Comparison of ENCODE assay signal across 8 mouse cellular contexts in genomic region chr4:35884946-35885460, GRCm38 (mm10).
DNase-seq lines count a peak whose midpoint lies in the region; ATAC-seq and TF ChIP-seq lines count a peak whose summit lies in the region.

No protein-coding gene starts in this region.

- H3K36me3 ChIP-seq in liver, adult 2 months (ENCODE audit: control insufficient read depth, insufficient read depth, low read length), result no peaks in the 10 kb centered on the region
- no peaks in the 10 kb centered on the region for H3K36me3 ChIP-seq in liver, embryonic 11.5 days (ENCODE audit: control insufficient read depth, insufficient read depth, low read length)
- no peaks in the 10 kb centered on the region for H3K36me3 ChIP-seq in limb, embryonic 10.5 days

- intact Hi-C loops in heart, postnatal 25 days (cut with DNase I), result no loop called here

- no peaks in the 10 kb centered on the region for H3K27me3 ChIP-seq in liver, adult 2 months (ENCODE audit: control insufficient read depth, insufficient read depth, low read length)
- no peaks in the 10 kb centered on the region for H3K27me3 ChIP-seq in liver, embryonic 11.5 days (replicated peaks; ENCODE audit: control insufficient read depth, insufficient read depth, low read length)
- H3K27me3 ChIP-seq in limb, embryonic 10.5 days (ENCODE audit: low read depth, poor library complexity, severe bottlenecking), result no peaks in the 10 kb centered on the region

- no peak overlapping the region for H3K27ac ChIP-seq in liver, adult 2 months (replicated peaks; ENCODE audit: insufficient read depth, low read depth, low read length)
- H3K27ac ChIP-seq in liver, embryonic 11.5 days (ENCODE audit: low read depth, low read length), result no peak overlapping the region
- no peak overlapping the region for H3K27ac ChIP-seq in limb, embryonic 10.5 days

- no peak overlapping the region for H3K4me3 ChIP-seq in liver, adult 2 months (ENCODE audit: insufficient read depth, low read depth, low read length)
- H3K4me3 ChIP-seq in liver, embryonic 11.5 days (ENCODE audit: low read depth, low read length), result no peak overlapping the region
- no peak overlapping the region for H3K4me3 ChIP-seq in limb, embryonic 10.5 days

- TF ChIP-seq CTCF in liver, adult 2 months (IDR thresholded peaks at IDR 0.05; ENCODE audit: low read depth, low read length), result no peak

- no peak overlapping the region for H3K9ac ChIP-seq in liver, adult 2 months (ENCODE audit: low read depth, low read length)
- no peak overlapping the region for H3K9ac ChIP-seq in liver, embryonic 11.5 days (ENCODE audit: low read depth, low read length)

- ATAC-seq in liver, embryonic 11.5 days (replicated peaks; ENCODE audit: low FRiP score), result no peak
- no peak for ATAC-seq in granulocyte monocyte progenitor cell, adult 5-6 weeks (replicated peaks; ENCODE audit: poor library complexity, severe bottlenecking)

- no peak for TF ChIP-seq POLR2A in liver, adult 2 months (IDR thresholded peaks at IDR 0.05; ENCODE audit: extremely low read depth, insufficient read depth, low read length)

- 39% methylated on average over 3 of the region's 3 CpGs for WGBS in liver, adult 2 months
- WGBS in liver, embryonic 11.5 days, result 44% methylated on average over 3 of the region's 3 CpGs
- WGBS in limb, embryonic 10.5 days, result 62% methylated on average over 3 of the region's 3 CpGs

- no peaks in the 10 kb centered on the region for H3K4me1 ChIP-seq in liver, adult 2 months (ENCODE audit: control insufficient read depth, insufficient read depth, low read length)
- H3K4me1 ChIP-seq in liver, embryonic 11.5 days (replicated peaks; ENCODE audit: control insufficient read depth, insufficient read depth, low read length), result no peaks in the 10 kb centered on the region
- no peaks in the 10 kb centered on the region for H3K4me1 ChIP-seq in limb, embryonic 10.5 days

- no peak overlapping the region for H3K4me2 ChIP-seq in liver, embryonic 11.5 days

- H3K9me3 ChIP-seq in liver, embryonic 11.5 days (ENCODE audit: control insufficient read depth, low read length), result no peaks in the 10 kb centered on the region
- no peaks in the 10 kb centered on the region for H3K9me3 ChIP-seq in limb, embryonic 10.5 days (replicated peaks)

- peak; percentile 52 for DNase-seq in adrenal gland, postnatal 14 days
- DNase-seq in adrenal gland, adult 8-10 months, result no peak
- DNase-seq in liver, adult 2 months (ENCODE audit: extremely low read depth, low read depth, low spot score), result peak; percentile 3
- no peak for DNase-seq in liver, embryonic 11.5 days (ENCODE audit: low spot score)
- DNase-seq in R1 (ENCODE audit: low read depth, low spot score), result peak; percentile 22
- peak; percentile 42 for DNase-seq in limb, embryonic 10.5 days (ENCODE audit: low spot score)
- DNase-seq in heart, postnatal 25 days (ENCODE audit: low spot score), result no peak

- no peaks in the 10 kb centered on the region for H3K79me2 ChIP-seq in liver, adult 2 months (ENCODE audit: control insufficient read depth, insufficient read depth, low read length)

Comparison
In these comparisons a context has a peak if more than half of its experiments do, and no peak if none do; other contexts are left out.
1. DNase-seq: peak in adrenal gland, postnatal 14 days (single experiment), liver, adult 2 months (single experiment), R1 (single experiment) and limb, embryonic 10.5 days (single experiment); none in adrenal gland, adult 8-10 months (single experiment), liver, embryonic 11.5 days (single experiment) and heart, postnatal 25 days (single experiment).